Mouse (Mus musculus) small intestine, adult 2 months (tissue): ENCODE measurements around the gene Ccn2.

ENCODE experiments used
- CTCF ChIP-seq: fragments of 200-500 bp; IDR thresholded peaks from 2 replicates; pipeline ENCODE4 v1.5.1; 2012; ENCODE audit warnings: low read depth, mild to moderate bottlenecking, control low read depth, inconsistent platforms, low read length, moderate library complexity, mixed read lengths; ENCODE audit not compliant: insufficient replicate concordance, insufficient read length; ENCODE audit errors: extremely low read depth
- POLR2A ChIP-seq: fragments of 200-500 bp; IDR thresholded peaks from 2 replicates; pipeline ENCODE4 v1.6.1; 2012; ENCODE audit warnings: low read depth, mild to moderate bottlenecking, control low read depth, inconsistent platforms, low read length, moderate library complexity

- TF ChIP-seq CTCF (no peak), POLR2A (no peak)
These were observed 21.8 kb upstream of the Ccn2 start for GRCm38 (mm10) chr10:24573484-24573883.
